ENCODE assay signal across 9 mouse cellular contexts in the genomic region with DNA sequence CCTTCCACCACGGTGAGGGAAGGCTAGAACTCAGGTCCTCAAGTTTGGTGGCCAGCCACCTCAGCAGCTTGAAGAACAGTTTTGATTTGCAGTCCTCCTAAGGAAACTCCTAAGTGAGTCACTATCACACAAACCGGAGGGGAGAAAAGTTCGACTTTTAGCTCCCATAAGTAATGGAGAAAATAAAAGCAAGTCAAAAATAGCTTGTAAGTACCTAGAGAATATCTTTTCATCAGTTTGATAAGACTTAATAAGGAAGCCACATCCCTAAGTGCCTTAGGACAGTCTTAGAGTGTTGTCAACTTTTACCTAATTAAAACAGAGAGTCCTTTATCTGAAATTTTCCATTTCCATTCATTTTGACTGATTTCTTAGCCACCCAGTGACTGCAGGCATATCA. TPM values are rescaled to one million over a fixed set of nuclear protein-coding genes. Genes with fewer than 3 reads are reported as not detected.
DNase-seq lines count a peak whose midpoint lies in the region; ATAC-seq and TF ChIP-seq lines count a peak whose summit lies in the region.
"Had no signal": no experiment of that assay in that cellular context is flagged by ENCODE, and none has a peak within 500 bp of the region (broad histone marks: within the 10 kb centered on the region; RNA-seq: fewer than 3 reads in every experiment).

No protein-coding gene starts in this region.

- H3K4me3 ChIP-seq in gastrocnemius, adult 2 months: peak overlapping the region; percentile 11
- H3K4me3 ChIP-seq in midbrain, embryonic 10.5 days: peak overlapping the region; percentile 59
- H3K4me3 ChIP-seq in midbrain, embryonic 14.5 days (replicated peaks; ENCODE audit: low read depth, low read length): no peak overlapping the region
- peak overlapping the region; percentile 65 for H3K4me3 ChIP-seq in intestine, embryonic 16.5 days (ENCODE audit: low read length)
- peak overlapping the region; percentile 52; the same call in 1 of the 2 replicates for H3K4me3 ChIP-seq in stomach, embryonic 14.5 days (ENCODE audit: low read depth, low read length)

- H3K9me3 ChIP-seq in midbrain, embryonic 10.5 days (replicated peaks): no peaks in the 10 kb centered on the region
- no peaks in the 10 kb centered on the region for H3K9me3 ChIP-seq in midbrain, embryonic 14.5 days (ENCODE audit: control insufficient read depth, low read length)
- no peaks in the 10 kb centered on the region for H3K9me3 ChIP-seq in intestine, embryonic 16.5 days (ENCODE audit: control insufficient read depth, low read length)
- no peaks in the 10 kb centered on the region for H3K9me3 ChIP-seq in stomach, embryonic 14.5 days (ENCODE audit: control insufficient read depth, low read depth, low read length)

- intact Hi-C loops in gastrocnemius, adult 2 months (cut with DNase I): no loop called here

- ATAC-seq in midbrain, embryonic 14.5 days (ENCODE audit: low FRiP score, low TSS enrichment): no peak
- ATAC-seq in intestine, embryonic 16.5 days: no peak
- no peak for ATAC-seq in stomach, embryonic 14.5 days (ENCODE audit: insufficient number of reproducible peaks, insufficient read depth, low FRiP score, low read depth)

- peaks cover 29% of the 10 kb centered on the region for H3K4me1 ChIP-seq in midbrain, embryonic 10.5 days
- H3K4me1 ChIP-seq in midbrain, embryonic 14.5 days (ENCODE audit: control insufficient read depth, insufficient read depth, low read length): 0 out of 2 replicates have a peak, but pooled peaks cover 10% of the 10 kb centered on the region
- peaks cover 9% of the 10 kb centered on the region for H3K4me1 ChIP-seq in intestine, embryonic 16.5 days (ENCODE audit: control insufficient read depth, insufficient read depth, low read length)
- 0 out of 2 replicates have a peak, but pooled peaks cover 3% of the 10 kb centered on the region for H3K4me1 ChIP-seq in stomach, embryonic 14.5 days (ENCODE audit: control insufficient read depth, insufficient read depth, low read length)

- no peak overlapping the region for H3K4me2 ChIP-seq in midbrain, embryonic 14.5 days (ENCODE audit: low read length)
- H3K4me2 ChIP-seq in intestine, embryonic 16.5 days (ENCODE audit: low read depth, low read length): peak overlapping the region; percentile 82
- peak overlapping the region; percentile 87 for H3K4me2 ChIP-seq in stomach, embryonic 14.5 days (replicated peaks; ENCODE audit: low read depth, low read length)

- no peak for TF ChIP-seq CTCF in gastrocnemius, adult 2 months (IDR thresholded peaks at IDR 0.05)

- 32% methylated on average over 3 of the region's 3 CpGs for WGBS in midbrain, embryonic 10.5 days
- WGBS in midbrain, embryonic 14.5 days: 33% methylated on average over 3 of the region's 3 CpGs
- WGBS in intestine, embryonic 16.5 days: 32% methylated on average over 3 of the region's 3 CpGs
- WGBS in stomach, embryonic 14.5 days: 33% methylated on average over 3 of the region's 3 CpGs

- no peaks in the 10 kb centered on the region for H3K36me3 ChIP-seq in midbrain, embryonic 10.5 days
- no peaks in the 10 kb centered on the region for H3K36me3 ChIP-seq in midbrain, embryonic 14.5 days (ENCODE audit: control insufficient read depth, insufficient read depth, low read length)
- H3K36me3 ChIP-seq in intestine, embryonic 16.5 days (ENCODE audit: control insufficient read depth, insufficient read depth, low read length): no peaks in the 10 kb centered on the region
- no peaks in the 10 kb centered on the region for H3K36me3 ChIP-seq in stomach, embryonic 14.5 days (ENCODE audit: control insufficient read depth, insufficient read depth, low read length)

- no peak overlapping the region for H3K27ac ChIP-seq in gastrocnemius, adult 2 months
- H3K27ac ChIP-seq in midbrain, embryonic 10.5 days (replicated peaks): no peak overlapping the region
- H3K27ac ChIP-seq in midbrain, embryonic 14.5 days (replicated peaks; ENCODE audit: low read depth, low read length): no peak overlapping the region
- H3K27ac ChIP-seq in intestine, embryonic 16.5 days (ENCODE audit: low read length): peak overlapping the region; percentile 40; the same call in 1 of the 2 replicates
- H3K27ac ChIP-seq in stomach, embryonic 14.5 days (ENCODE audit: low read length): no peak overlapping the region

- H3K27me3 ChIP-seq in midbrain, embryonic 10.5 days (ENCODE audit: low read depth, poor library complexity, severe bottlenecking): peaks cover 74% of the 10 kb centered on the region
- H3K27me3 ChIP-seq in midbrain, embryonic 14.5 days (ENCODE audit: control insufficient read depth, insufficient read depth, low read length): peaks cover 31% of the 10 kb centered on the region
- H3K27me3 ChIP-seq in intestine, embryonic 16.5 days (replicated peaks; ENCODE audit: control insufficient read depth, insufficient read depth, low read length): peaks cover 9% of the 10 kb centered on the region; the same call in 1 of the 2 replicates
- peaks cover 7% of the 10 kb centered on the region; the same call in 1 of the 2 replicates for H3K27me3 ChIP-seq in stomach, embryonic 14.5 days (ENCODE audit: control insufficient read depth, insufficient read depth, low read length)

- no peak overlapping the region for H3K9ac ChIP-seq in midbrain, embryonic 14.5 days (replicated peaks; ENCODE audit: low read length)
- H3K9ac ChIP-seq in intestine, embryonic 16.5 days (ENCODE audit: low read depth, low read length): peak overlapping the region; percentile 44
- 0 out of 2 replicates have a peak overlapping the region, but pooled peaks have one; percentile 6 for H3K9ac ChIP-seq in stomach, embryonic 14.5 days (replicated peaks; ENCODE audit: low read depth, low read length)

- no peak for DNase-seq in gastrocnemius, adult 2 months
- DNase-seq in gastrocnemius, adult 8-10 months (ENCODE audit: low spot score in 2 of 2): no peak
- no peak for DNase-seq in midbrain, embryonic 10.5 days (ENCODE audit: low spot score)
- no peak for DNase-seq in midbrain, embryonic 14.5 days
- DNase-seq in urinary bladder, postnatal 25 days (ENCODE audit: low spot score): no peak
- DNase-seq in adrenal gland, postnatal 14 days: no peak
- DNase-seq: gastrocnemius, postnatal 36 days had no signal

RNA-seq across cellular contexts. Expression of a gene that starts 23.3 kb away (rescaled TPM):
- under 1 TPM; 0.64 to 0.66 TPM for total RNA-seq in gastrocnemius, adult 2 months (2021)
- 1 to 10 TPM in 1 of 4 experiments, under 1 TPM in 3; 0.27 to 1.8 (median 0.63) TPM for total RNA-seq in gastrocnemius, adult 8-10 months (2022)
- polyA plus RNA-seq in midbrain, embryonic 10.5 days (2016; fragmentation: Nextera tagmentation; extraction: Ambion mirVana): 1.3 and 1.9 TPM in 2 replicates
- polyA plus RNA-seq in midbrain, embryonic 14.5 days (2014; fragmentation: Nextera tagmentation; extraction: Ambion mirVana): 0.30 and 1.0 TPM in 2 replicates
- 149 and 169 TPM in 2 replicates for polyA plus RNA-seq in intestine, embryonic 16.5 days (2015; fragmentation: Nextera tagmentation; extraction: Ambion mirVana)
- 51.1 and 53.2 TPM in 2 replicates for polyA plus RNA-seq in stomach, embryonic 14.5 days (2014; fragmentation: Nextera tagmentation; extraction: Ambion mirVana)
- 69.7 and 82.0 TPM in 2 replicates for total RNA-seq in adrenal gland, postnatal 14 days (2021)

Comparison
In these comparisons a context has a peak if more than half of its experiments do, and no peak if none do; other contexts are left out.
1. RNA of a gene that starts 23.3 kb away (polyA plus RNA-seq): 149 to 169 TPM in intestine, embryonic 16.5 days and 51.1 to 53.2 TPM in stomach, embryonic 14.5 days; 1.3 to 1.9 TPM in midbrain, embryonic 10.5 days and 0.30 to 1.0 TPM in midbrain, embryonic 14.5 days; every median in the first group is over 10 times any median in the second.